Comparison of ENCODE assay signal across 11 mouse cellular contexts in genomic region chr16:92288778-92289177, GRCm38 (mm10). TPM values are rescaled to one million over a fixed set of nuclear protein-coding genes. Genes with fewer than 3 reads are reported as not detected.
DNase-seq lines count a peak whose midpoint lies in the region; ATAC-seq lines count a peak whose summit lies in the region.
"Had no signal": no experiment of that assay in that cellular context is flagged by ENCODE, and none has a peak within 500 bp of the region (broad histone marks: within the 10 kb centered on the region; RNA-seq: fewer than 3 reads in every experiment).

No protein-coding gene starts in this region.

- no peaks in the 10 kb centered on the region for H3K36me3 ChIP-seq in hindbrain, embryonic 14.5 days (replicated peaks; ENCODE audit: control insufficient read depth, insufficient read depth)
- no peaks in the 10 kb centered on the region for H3K36me3 ChIP-seq in hindbrain, embryonic 12.5 days
- no peaks in the 10 kb centered on the region for H3K36me3 ChIP-seq in midbrain, embryonic 14.5 days (ENCODE audit: control insufficient read depth, insufficient read depth, low read length)
- no peaks in the 10 kb centered on the region for H3K36me3 ChIP-seq in midbrain, embryonic 11.5 days (ENCODE audit: control insufficient read depth, insufficient read depth, low read length)

- peak; percentile 42 for DNase-seq in adrenal gland, adult 2 months
- DNase-seq in adrenal gland, postnatal 25 days, result no peak
- peak; percentile 60 for DNase-seq in hindbrain, embryonic 14.5 days (ENCODE audit: low spot score)
- DNase-seq in midbrain, embryonic 14.5 days, result peak; percentile 71
- no peak for DNase-seq in midbrain, embryonic 11.5 days (ENCODE audit: low spot score, missing footprints)
- peak; percentile 41 for DNase-seq in right cerebral cortex, postnatal 14 days
- no peak for DNase-seq in testis, postnatal 14 days (ENCODE audit: low spot score)

- H3K27ac ChIP-seq in hindbrain, embryonic 14.5 days, result no peak overlapping the region
- no peak overlapping the region for H3K27ac ChIP-seq in hindbrain, embryonic 12.5 days
- H3K27ac ChIP-seq in midbrain, embryonic 14.5 days (replicated peaks; ENCODE audit: low read depth, low read length), result no peak overlapping the region
- no peak overlapping the region for H3K27ac ChIP-seq in midbrain, embryonic 11.5 days (ENCODE audit: low read depth, low read length)

- H3K4me1 ChIP-seq in hindbrain, embryonic 14.5 days (replicated peaks; ENCODE audit: control insufficient read depth, insufficient read depth, low read length), result no peaks in the 10 kb centered on the region
- no peaks in the 10 kb centered on the region for H3K4me1 ChIP-seq in hindbrain, embryonic 12.5 days
- no peaks in the 10 kb centered on the region for H3K4me1 ChIP-seq in midbrain, embryonic 14.5 days (ENCODE audit: control insufficient read depth, insufficient read depth, low read length)
- H3K4me1 ChIP-seq in midbrain, embryonic 11.5 days (ENCODE audit: control insufficient read depth, insufficient read depth, low read length), result no peaks in the 10 kb centered on the region; the same call in 1 of the 2 replicates

- no peaks in the 10 kb centered on the region for H3K9me3 ChIP-seq in hindbrain, embryonic 14.5 days (ENCODE audit: control insufficient read depth, low read length)
- H3K9me3 ChIP-seq in hindbrain, embryonic 12.5 days (replicated peaks), result no peaks in the 10 kb centered on the region
- H3K9me3 ChIP-seq in midbrain, embryonic 14.5 days (ENCODE audit: control insufficient read depth, low read length), result no peaks in the 10 kb centered on the region
- no peaks in the 10 kb centered on the region for H3K9me3 ChIP-seq in midbrain, embryonic 11.5 days (ENCODE audit: control insufficient read depth, low read length)

- H3K4me3 ChIP-seq in hindbrain, embryonic 14.5 days (replicated peaks; ENCODE audit: low read length), result no peak overlapping the region
- no peak overlapping the region for H3K4me3 ChIP-seq in hindbrain, embryonic 12.5 days
- no peak overlapping the region for H3K4me3 ChIP-seq in midbrain, embryonic 14.5 days (replicated peaks; ENCODE audit: low read depth, low read length)
- H3K4me3 ChIP-seq in midbrain, embryonic 11.5 days (ENCODE audit: low read depth, low read length), result no peak overlapping the region

- no peaks in the 10 kb centered on the region for H3K27me3 ChIP-seq in hindbrain, embryonic 14.5 days (ENCODE audit: control insufficient read depth, insufficient read depth, low read length)
- H3K27me3 ChIP-seq in hindbrain, embryonic 12.5 days, result no peaks in the 10 kb centered on the region
- no peaks in the 10 kb centered on the region for H3K27me3 ChIP-seq in midbrain, embryonic 14.5 days (ENCODE audit: control insufficient read depth, insufficient read depth, low read length)
- no peaks in the 10 kb centered on the region for H3K27me3 ChIP-seq in midbrain, embryonic 11.5 days (ENCODE audit: control insufficient read depth, insufficient read depth, low read length)

- no peak overlapping the region for H3K4me2 ChIP-seq in hindbrain, embryonic 14.5 days (replicated peaks)
- H3K4me2 ChIP-seq in hindbrain, embryonic 12.5 days (replicated peaks), result no peak overlapping the region
- H3K4me2 ChIP-seq in midbrain, embryonic 14.5 days (ENCODE audit: low read length), result no peak overlapping the region
- no peak overlapping the region for H3K4me2 ChIP-seq in midbrain, embryonic 11.5 days

- ATAC-seq in hindbrain, embryonic 14.5 days (ENCODE audit: low FRiP score), result no peak
- no peak for ATAC-seq in hindbrain, embryonic 12.5 days (ENCODE audit: low FRiP score)
- no peak for ATAC-seq in midbrain, embryonic 14.5 days (ENCODE audit: low FRiP score, low TSS enrichment)
- ATAC-seq in midbrain, embryonic 11.5 days (ENCODE audit: low FRiP score), result no peak

- WGBS in hindbrain, embryonic 14.5 days, result 88% methylated on average over 9 of the region's 9 CpGs
- 84% methylated on average over 9 of the region's 9 CpGs for WGBS in hindbrain, embryonic 12.5 days
- WGBS in midbrain, embryonic 14.5 days, result 87% methylated on average over 9 of the region's 9 CpGs
- 87% methylated on average over 9 of the region's 9 CpGs for WGBS in midbrain, embryonic 11.5 days

- no peak overlapping the region for H3K9ac ChIP-seq in hindbrain, embryonic 14.5 days
- no peak overlapping the region for H3K9ac ChIP-seq in hindbrain, embryonic 12.5 days
- no peak overlapping the region for H3K9ac ChIP-seq in midbrain, embryonic 14.5 days (replicated peaks; ENCODE audit: low read length)
- H3K9ac ChIP-seq in midbrain, embryonic 11.5 days (ENCODE audit: low read length), result no peak overlapping the region

RNA-seq across cellular contexts. Expression of gene Kcne2, which starts 3.4 kb away (rescaled TPM):
- total RNA-seq in adrenal gland, adult 2 months (2021), result not detected
- polyA plus RNA-seq in adrenal gland, adult 2 months (2012; rRNA removed), result not detected in 2 replicates
- total RNA-seq in adrenal gland, postnatal 25 days (2021), result not detected in 2 replicates
- polyA plus RNA-seq in hindbrain, embryonic 14.5 days (2014; fragmentation: Nextera tagmentation; extraction: Ambion mirVana), result 32.3 and 53.8 TPM in 2 replicates
- polyA plus RNA-seq in hindbrain, embryonic 12.5 days (2016; fragmentation: Nextera tagmentation; extraction: Ambion mirVana), result 17.7 and 25.6 TPM in 2 replicates
- polyA plus RNA-seq in midbrain, embryonic 14.5 days (2014; fragmentation: Nextera tagmentation; extraction: Ambion mirVana), result 0.53 and 3.0 TPM in 2 replicates
- 0.12 and 0.14 TPM in 2 replicates for polyA plus RNA-seq in midbrain, embryonic 11.5 days (2014; fragmentation: Nextera tagmentation; extraction: Ambion mirVana)
- total RNA-seq: heart, adult 8-10 months had no signal

RNA-seq across cellular contexts. Expression of gene Smim11, which starts 12.3 kb away (rescaled TPM):
- total RNA-seq in adrenal gland, adult 2 months (2021), result 10 to 100 TPM; 69.5 to 72.8 TPM
- polyA plus RNA-seq in adrenal gland, adult 2 months (2012; rRNA removed), result 75.0 and 78.7 TPM in 2 replicates
- 72.8 and 74.9 TPM in 2 replicates for total RNA-seq in adrenal gland, postnatal 25 days (2021)
- polyA plus RNA-seq in hindbrain, embryonic 14.5 days (2014; fragmentation: Nextera tagmentation; extraction: Ambion mirVana), result 63.8 and 66.1 TPM in 2 replicates
- 101 and 112 TPM in 2 replicates for polyA plus RNA-seq in hindbrain, embryonic 12.5 days (2016; fragmentation: Nextera tagmentation; extraction: Ambion mirVana)
- polyA plus RNA-seq in midbrain, embryonic 14.5 days (2014; fragmentation: Nextera tagmentation; extraction: Ambion mirVana), result 71.6 and 75.9 TPM in 2 replicates
- 137 and 143 TPM in 2 replicates for polyA plus RNA-seq in midbrain, embryonic 11.5 days (2014; fragmentation: Nextera tagmentation; extraction: Ambion mirVana)

RNA-seq across cellular contexts. Expression of gene Fam243, which starts 32.5 kb away (rescaled TPM):
- total RNA-seq in adrenal gland, adult 2 months (2021), result not detected
- not detected in 2 replicates for polyA plus RNA-seq in adrenal gland, adult 2 months (2012; rRNA removed)
- total RNA-seq in adrenal gland, postnatal 25 days (2021), result not detected in 2 replicates
- polyA plus RNA-seq in hindbrain, embryonic 14.5 days (2014; fragmentation: Nextera tagmentation; extraction: Ambion mirVana), result 0.17 and 0.20 TPM in 2 replicates
- polyA plus RNA-seq in hindbrain, embryonic 12.5 days (2016; fragmentation: Nextera tagmentation; extraction: Ambion mirVana), result 0.08 TPM in 2 replicates
- not detected in 2 replicates for polyA plus RNA-seq in midbrain, embryonic 14.5 days (2014; fragmentation: Nextera tagmentation; extraction: Ambion mirVana)
- 0.08 TPM in 1 of 2 replicates, not detected in the other for polyA plus RNA-seq in midbrain, embryonic 11.5 days (2014; fragmentation: Nextera tagmentation; extraction: Ambion mirVana)
- total RNA-seq: left cerebral cortex, postnatal 36 days had no signal
- polyA plus RNA-seq: stomach, embryonic 16.5 days had no signal

Comparison
In these comparisons a context has a peak if more than half of its experiments do, and no peak if none do; other contexts are left out.
1. DNase-seq: peak in adrenal gland, adult 2 months (single experiment), hindbrain, embryonic 14.5 days (single experiment), midbrain, embryonic 14.5 days (single experiment) and right cerebral cortex, postnatal 14 days (single experiment); none in adrenal gland, postnatal 25 days (single experiment), midbrain, embryonic 11.5 days (single experiment) and testis, postnatal 14 days (single experiment).